Mouse (Mus musculus) olfactory bulb, adult 2 months (tissue): Measurements from ENCODE around the gene Igfbpl1.

Experiments
- CTCF ChIP-seq: fragments of 200-500 bp; IDR thresholded peaks from 2 replicates; pipeline ENCODE4 v1.5.1; 2012; ENCODE audit warnings: low read depth, mild to moderate bottlenecking, low read length, moderate library complexity; ENCODE audit not compliant: insufficient read depth
- POLR2A ChIP-seq: fragments of 200-500 bp; IDR thresholded peaks from 2 replicates; pipeline ENCODE4 v1.6.1; 2012; ENCODE audit warnings: mild to moderate bottlenecking, low read depth, low read length, moderate library complexity; ENCODE audit not compliant: insufficient read depth

DNA sequence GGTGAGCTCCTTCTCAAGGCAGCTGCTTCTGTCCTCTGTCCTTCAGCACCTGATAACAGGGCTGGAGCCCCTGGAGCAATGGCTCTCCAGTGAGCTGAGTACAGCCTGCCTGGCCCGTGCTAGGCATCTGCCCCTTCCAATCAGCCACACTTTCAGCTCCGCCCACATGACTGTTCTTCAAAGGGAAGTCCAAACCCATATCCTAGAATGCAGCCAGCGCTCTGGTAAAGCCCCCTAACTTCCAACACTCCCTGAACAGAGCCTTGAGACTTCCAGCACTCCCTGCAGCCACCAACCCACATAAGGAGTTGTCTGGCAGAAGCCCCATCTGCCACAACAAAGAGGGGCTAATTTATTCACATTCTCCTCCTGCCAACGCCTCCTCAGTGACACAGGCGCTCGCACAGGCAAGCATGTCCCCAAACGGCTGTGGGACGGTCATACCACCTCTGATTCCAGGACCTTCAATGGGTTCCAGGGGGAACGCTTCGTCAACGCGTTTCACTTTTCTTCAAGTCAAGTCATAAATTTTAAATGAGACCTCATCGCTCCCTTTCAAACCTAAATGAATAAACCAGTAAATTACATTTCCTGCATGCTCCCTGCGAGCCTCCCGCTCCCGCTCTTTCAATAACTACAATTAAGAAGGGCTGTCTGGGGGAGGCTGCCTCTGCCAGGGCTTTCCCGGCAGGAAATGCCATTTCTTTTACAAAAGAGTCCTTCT, 7.4 kb downstream of the Igfbpl1 start:
- no peak for TF ChIP-seq POLR2A
- no peak for TF ChIP-seq CTCF
